Mouse (Mus musculus) kidney, adult 11 months (tissue): ENCODE results near the gene 1700011L22Rik.

Source experiments
- DNase-seq: peaks from one replicate; pipeline ENCODE4 v3.0.0; 2022

Gene 1700011L22Rik

GRCm38 (mm10) chr8:79229266-79229888 is 19.0 kb downstream of the 1700011L22Rik start:
- DNase-seq: no peak

GRCm38 (mm10) chr8:79227916-79228315 is 20.5 kb downstream of the 1700011L22Rik start:
- no peak for DNase-seq

- no peak for DNase-seq
Observed at GRCm38 (mm10) chr8:79227194-79227593, 21.2 kb downstream of the 1700011L22Rik start.

- no peak for DNase-seq
Observed at GRCm38 (mm10) chr8:79226046-79226445, 22.3 kb downstream of the 1700011L22Rik start.

GRCm38 (mm10) chr8:79225586-79225985 is 22.8 kb downstream of the 1700011L22Rik start:
- no peak for DNase-seq

GRCm38 (mm10) chr8:79224363-79224762 is 24.0 kb downstream of the 1700011L22Rik start:
- DNase-seq: no peak

- DNase-seq: no peak
Observed at GRCm38 (mm10) chr8:79222752-79223141, 25.6 kb downstream of the 1700011L22Rik start.

- DNase-seq: no peak
Observed at GRCm38 (mm10) chr8:79222106-79222751, 26.1 kb downstream of the 1700011L22Rik start.

GRCm38 (mm10) chr8:79211630-79212029 is 36.7 kb downstream of the 1700011L22Rik start:
- no peak for DNase-seq

GRCm38 (mm10) chr8:79209641-79210358 is 38.6 kb downstream of the 1700011L22Rik start:
- DNase-seq: no peak

GRCm38 (mm10) chr8:79208691-79209640 is 39.4 kb downstream of the 1700011L22Rik start:
- DNase-seq: peak; percentile 36

GRCm38 (mm10) chr8:79208181-79208580 is 40.2 kb downstream of the 1700011L22Rik start:
- DNase-seq: no peak

GRCm38 (mm10) chr8:79206895-79207294 is 41.5 kb downstream of the 1700011L22Rik start:
- peak; percentile 32 for DNase-seq

- no peak for DNase-seq
Observed at GRCm38 (mm10) chr8:79201446-79202147, 46.8 kb downstream of the 1700011L22Rik start.

GRCm38 (mm10) chr8:79198675-79199074 is 49.7 kb downstream of the 1700011L22Rik start:
- no peak for DNase-seq

GRCm38 (mm10) chr8:79196481-79196880 is 51.9 kb downstream of the 1700011L22Rik start:
- no peak for DNase-seq

GRCm38 (mm10) chr8:79190071-79190470 is 58.3 kb downstream of the 1700011L22Rik start:
- no peak for DNase-seq

GRCm38 (mm10) chr8:79185488-79185887 is 62.9 kb downstream of the 1700011L22Rik start:
- no peak for DNase-seq

- DNase-seq: no peak
Observed at GRCm38 (mm10) chr8:79179678-79180077, 68.7 kb downstream of the 1700011L22Rik start.

GRCm38 (mm10) chr8:79175991-79176390 is 72.4 kb downstream of the 1700011L22Rik start:
- DNase-seq: no peak

GRCm38 (mm10) chr8:79173606-79174005 is 74.8 kb downstream of the 1700011L22Rik start:
- no peak for DNase-seq

GRCm38 (mm10) chr8:79165276-79165675 is 83.1 kb downstream of the 1700011L22Rik start:
- no peak for DNase-seq
